Mouse (Mus musculus) heart, postnatal 0 days (tissue): ENCODE measurements around the gene Pla2g12b.

Experiments used
- CTCF ChIP-seq: IDR thresholded peaks from 2 replicates; pipeline ENCODE4 v1.5.1; 2016; ENCODE audit warnings: antibody characterized with exemption, control low read depth, low read depth
- EP300 ChIP-seq: IDR thresholded peaks from 2 replicates; pipeline ENCODE4 v1.6.1; 2016; ENCODE audit warnings: antibody characterized with exemption, low read depth

- TF ChIP-seq CTCF (no peak), EP300 (no peak)
Measured at GRCm38 (mm10) chr10:59425369-59425768, 21.9 kb downstream of the Pla2g12b start.
